ENCODE assay signal across 8 mouse cellular contexts in genomic region chr8:71381971-71382961, GRCm38 (mm10). TPM values are rescaled to one million over a fixed set of nuclear protein-coding genes. Genes with fewer than 3 reads are reported as not detected.
DNase-seq lines count a peak whose midpoint lies in the region; ATAC-seq and TF ChIP-seq lines count a peak whose summit lies in the region.

No protein-coding gene starts in this region.

- peaks cover 0 to 13% of the 10 kb centered on the region in 2 experiments for H3K36me3 ChIP-seq in CH12.LX (replicated peaks in 1 of 2; ENCODE audit: control insufficient read depth in 1 of 2, insufficient read depth in 1 of 2, low read length in 1 of 2)
- peaks cover 9% of the 10 kb centered on the region; the same call in 1 of the 2 replicates for H3K36me3 ChIP-seq in forebrain, embryonic 13.5 days (ENCODE audit: poor library complexity, severe bottlenecking)

- H3K27me3 ChIP-seq in CH12.LX (replicated peaks), result no peaks in the 10 kb centered on the region
- peaks cover 13% of the 10 kb centered on the region for H3K27me3 ChIP-seq in forebrain, embryonic 13.5 days

- TF ChIP-seq CTCF in CH12.LX (conservative IDR thresholded peaks at IDR 0.05 in 1 of 2, IDR thresholded peaks at IDR 0.05 in 1 of 2; ENCODE audit: low read depth in 2 of 2, low read length in 2 of 2), result no peak
- TF ChIP-seq CTCF in brain, embryonic 14.5 days (IDR thresholded peaks at IDR 0.05; ENCODE audit: borderline replicate concordance, extremely low read depth, insufficient read depth, insufficient read length), result no peak

- no peak for TF ChIP-seq EP300 in CH12.LX (IDR thresholded peaks at IDR 0.05; ENCODE audit: low read length)

- TF ChIP-seq POLR2A in CH12.LX (IDR thresholded peaks at IDR 0.05; ENCODE audit: low read depth, low read length), result 0 out of 2 replicates have a peak, but pooled peaks have one; percentile 25
- peak; percentile 13; the same call in 1 of the 2 replicates for TF ChIP-seq POLR2A in brain, embryonic 14.5 days (IDR thresholded peaks at IDR 0.05; ENCODE audit: borderline replicate concordance, extremely low read depth, insufficient read depth, insufficient read length, poor library complexity, severe bottlenecking)

- dilution Hi-C loops in CH12.LX (cut with MboI; ENCODE audit: extremely low pct_ligation_motif_present, extremely low pct_unique_long_range_greater_than_20kb, low sequenced_read_pairs), result no loop called here

- peak; percentile 58 for DNase-seq in CH12.LX (ENCODE audit: extremely low read depth)
- DNase-seq in brain, embryonic 14.5 days (ENCODE audit: low read depth), result peak; percentile 89
- DNase-seq in heart, postnatal 4 days, result peak; percentile 92
- peak; percentile 75 to 84 for DNase-seq in layer of hippocampus, postnatal 10 days (ENCODE audit: low spot score in 2 of 2)
- peak; percentile 94 for DNase-seq in lung, postnatal 10 days
- peak; percentile 89 for DNase-seq in ovary, postnatal 14 days (ENCODE audit: low spot score)
- DNase-seq in thymus, postnatal 14 days, result peak; percentile 76

- WGBS in forebrain, embryonic 13.5 days, result 3% methylated on average over 35 of the region's 80 CpGs

- TF ChIP-seq RAD21 in CH12.LX (IDR thresholded peaks at IDR 0.05; ENCODE audit: low read depth, low read length), result no peak

- in situ Hi-C loops in CH12.LX (cut with MboI; ENCODE audit: low pct_ligation_motif_present, low pct_unique_long_range_greater_than_20kb, low sequenced_read_pairs), result no loop called here

- no peak overlapping the region for H3K27ac ChIP-seq in CH12.LX (ENCODE audit: insufficient read depth, low read depth)
- H3K27ac ChIP-seq in forebrain, embryonic 13.5 days, result peak overlapping the region; percentile 81

- H3K4me1 ChIP-seq in CH12.LX (ENCODE audit: control insufficient read depth in 1 of 2, insufficient read depth in 2 of 2), result peaks cover 15 to 48% of the 10 kb centered on the region in 2 experiments
- peaks cover 43% of the 10 kb centered on the region for H3K4me1 ChIP-seq in forebrain, embryonic 13.5 days

- H3K4me2 ChIP-seq in CH12.LX (ENCODE audit: insufficient read depth, low read depth, poor library complexity, severe bottlenecking), result peak overlapping the region; percentile 47
- H3K4me2 ChIP-seq in forebrain, embryonic 13.5 days, result peak overlapping the region; percentile 96

- ATAC-seq in forebrain, embryonic 13.5 days, result peak; percentile 70

- peak overlapping the region; percentile 30 to 62 (median 52) for H3K4me3 ChIP-seq in CH12.LX (replicated peaks in 1 of 3; ENCODE audit: low read depth in 2 of 3, low read length in 2 of 3, poor library complexity in 1 of 3)
- H3K4me3 ChIP-seq in forebrain, embryonic 13.5 days, result peak overlapping the region; percentile 68

- peak overlapping the region; percentile 26 for H3K9ac ChIP-seq in CH12.LX (ENCODE audit: insufficient read depth, low read depth)
- peak overlapping the region; percentile 81 for H3K9ac ChIP-seq in forebrain, embryonic 13.5 days

- no peaks in the 10 kb centered on the region for H3K9me3 ChIP-seq in CH12.LX (replicated peaks; ENCODE audit: low read length)
- no peaks in the 10 kb centered on the region for H3K9me3 ChIP-seq in forebrain, embryonic 13.5 days (replicated peaks)

- no peaks in the 10 kb centered on the region for H3K79me2 ChIP-seq in CH12.LX (replicated peaks; ENCODE audit: control insufficient read depth, extremely low read depth, insufficient read depth, poor library complexity, severe bottlenecking)

TF ChIP-seq in CH12.LX, 34 proteins besides CTCF, POLR2A, EP300 and RAD21:
- TF ChIP-seq ZNF384 (IDR thresholded peaks at IDR 0.05; ENCODE audit: low read depth, low read length) (peak; percentile 77), IRF4 (IDR thresholded peaks at IDR 0.05; ENCODE audit: low read depth, low read length) (0 out of 2 replicates have a peak, but pooled peaks have one; percentile 13), CHD2 (IDR thresholded peaks at IDR 0.05; ENCODE audit: low read length) (0 out of 2 replicates have a peak, but pooled peaks have one; percentile 7), NRF1 (IDR thresholded peaks at IDR 0.05; ENCODE audit: low read depth, low read length) (peak; percentile 60), MAZ (IDR thresholded peaks at IDR 0.05; ENCODE audit: low read depth, low read length) (no peak), MXI1 (IDR thresholded peaks at IDR 0.05; ENCODE audit: low read depth, low read length) (peak; percentile 27; the same call in 1 of the 2 replicates)

RNA-seq across cellular contexts. Expression of gene Nr2f6, which starts 0.5 kb away (rescaled TPM):
- 25.2 and 25.3 TPM in 2 replicates for total RNA-seq in CH12.LX (2012; rRNA removed)
- 11.8 and 13.1 TPM in 2 replicates for total RNA-seq in CH12.LX (2014; rRNA removed)
- 14.2 and 15.6 TPM in 2 replicates for polyA plus RNA-seq in CH12.LX (2012; ENCODE audit: insufficient read length, low read depth)
- 59.4 and 61.5 TPM in 2 replicates for polyA plus RNA-seq in brain, embryonic 14.5 days (2012; rRNA removed)
- polyA plus RNA-seq in forebrain, embryonic 13.5 days (2015; fragmentation: Nextera tagmentation; extraction: Ambion mirVana), result 11.6 and 12.9 TPM in 2 replicates
- 10 to 100 TPM; 64.9 to 66.4 TPM for total RNA-seq in heart, postnatal 4 days (2021)
- 10 to 100 TPM; 32.2 to 32.5 TPM for total RNA-seq in layer of hippocampus, postnatal 10 days (2021)

RNA-seq across cellular contexts. Expression of gene Ocel1, which starts 11.2 kb away (rescaled TPM):
- total RNA-seq in CH12.LX (2012; rRNA removed), result 7.1 and 8.9 TPM in 2 replicates
- 4.4 and 4.8 TPM in 2 replicates for total RNA-seq in CH12.LX (2014; rRNA removed)
- polyA plus RNA-seq in CH12.LX (2012; ENCODE audit: insufficient read length, low read depth), result 4.5 and 7.4 TPM in 2 replicates
- 5.4 and 6.0 TPM in 2 replicates for polyA plus RNA-seq in brain, embryonic 14.5 days (2012; rRNA removed)
- 3.6 and 4.5 TPM in 2 replicates for polyA plus RNA-seq in forebrain, embryonic 13.5 days (2015; fragmentation: Nextera tagmentation; extraction: Ambion mirVana)
- 1 to 10 TPM; 7.9 to 9.9 TPM for total RNA-seq in heart, postnatal 4 days (2021)
- 10 to 100 TPM; 17.2 to 17.6 TPM for total RNA-seq in layer of hippocampus, postnatal 10 days (2021)

RNA-seq across cellular contexts. Expression of gene Ushbp1, which starts 13.3 kb away (rescaled TPM):
- not detected in 2 replicates for total RNA-seq in CH12.LX (2012; rRNA removed)
- total RNA-seq in CH12.LX (2014; rRNA removed), result not detected in 2 replicates
- polyA plus RNA-seq in CH12.LX (2012; ENCODE audit: insufficient read length, low read depth), result not detected in 2 replicates
- polyA plus RNA-seq in brain, embryonic 14.5 days (2012; rRNA removed), result 8.7 and 9.4 TPM in 2 replicates
- polyA plus RNA-seq in forebrain, embryonic 13.5 days (2015; fragmentation: Nextera tagmentation; extraction: Ambion mirVana), result 3.7 and 4.2 TPM in 2 replicates
- 10 to 100 TPM; 27.2 to 27.9 TPM for total RNA-seq in heart, postnatal 4 days (2021)
- total RNA-seq in layer of hippocampus, postnatal 10 days (2021), result 1 to 10 TPM; 6.7 to 7.3 TPM

RNA-seq across cellular contexts. Expression of gene Babam1, which starts 14.4 kb away (rescaled TPM):
- total RNA-seq in CH12.LX (2012; rRNA removed), result 66.0 and 67.3 TPM in 2 replicates
- total RNA-seq in CH12.LX (2014; rRNA removed), result 47.6 and 56.7 TPM in 2 replicates
- polyA plus RNA-seq in CH12.LX (2012; ENCODE audit: insufficient read length, low read depth), result 132 and 137 TPM in 2 replicates
- 115 and 119 TPM in 2 replicates for polyA plus RNA-seq in brain, embryonic 14.5 days (2012; rRNA removed)
- polyA plus RNA-seq in forebrain, embryonic 13.5 days (2015; fragmentation: Nextera tagmentation; extraction: Ambion mirVana), result 99.2 and 101 TPM in 2 replicates
- 10 to 100 TPM; 69.4 to 70.7 TPM for total RNA-seq in heart, postnatal 4 days (2021)
- 10 to 100 TPM; 78.7 to 82.2 TPM for total RNA-seq in layer of hippocampus, postnatal 10 days (2021)

RNA-seq across cellular contexts. Expression of gene Use1, which starts 15.6 kb away (rescaled TPM):
- total RNA-seq in CH12.LX (2012; rRNA removed) (118 and 130 TPM in 2 replicates), CH12.LX (2014; rRNA removed) (69.6 and 78.4 TPM in 2 replicates)
- 98.7 and 111 TPM in 2 replicates for polyA plus RNA-seq in CH12.LX (2012; ENCODE audit: insufficient read length, low read depth)
- polyA plus RNA-seq in brain, embryonic 14.5 days (2012; rRNA removed), result 155 and 176 TPM in 2 replicates
- polyA plus RNA-seq in forebrain, embryonic 13.5 days (2015; fragmentation: Nextera tagmentation; extraction: Ambion mirVana), result 95.8 and 99.4 TPM in 2 replicates
- total RNA-seq in heart, postnatal 4 days (2021), result 100 to 1,000 TPM in 1 of 2 experiments, 10 to 100 TPM in 1; 99.4 to 106 TPM
- 100 to 1,000 TPM in 1 of 2 experiments, 10 to 100 TPM in 1; 97.9 to 108 TPM for total RNA-seq in layer of hippocampus, postnatal 10 days (2021)

Comparison
In these comparisons a context has a peak if more than half of its experiments do, and no peak if none do; other contexts are left out.
1. RNA of gene Ushbp1, which starts 13.3 kb away (total RNA-seq): 27.2 to 27.9 TPM in heart, postnatal 4 days and 6.7 to 7.3 TPM in layer of hippocampus, postnatal 10 days; not detected in CH12.LX; every median in the first group is over 4 times any median in the second.
2. Peak in every context shown above with its lines, with median percentiles within 50 percentile points of each other: DNase-seq.